Mouse (Mus musculus): ENCODE data around the gene Ptgir.

Gene Ptgir

DNA sequence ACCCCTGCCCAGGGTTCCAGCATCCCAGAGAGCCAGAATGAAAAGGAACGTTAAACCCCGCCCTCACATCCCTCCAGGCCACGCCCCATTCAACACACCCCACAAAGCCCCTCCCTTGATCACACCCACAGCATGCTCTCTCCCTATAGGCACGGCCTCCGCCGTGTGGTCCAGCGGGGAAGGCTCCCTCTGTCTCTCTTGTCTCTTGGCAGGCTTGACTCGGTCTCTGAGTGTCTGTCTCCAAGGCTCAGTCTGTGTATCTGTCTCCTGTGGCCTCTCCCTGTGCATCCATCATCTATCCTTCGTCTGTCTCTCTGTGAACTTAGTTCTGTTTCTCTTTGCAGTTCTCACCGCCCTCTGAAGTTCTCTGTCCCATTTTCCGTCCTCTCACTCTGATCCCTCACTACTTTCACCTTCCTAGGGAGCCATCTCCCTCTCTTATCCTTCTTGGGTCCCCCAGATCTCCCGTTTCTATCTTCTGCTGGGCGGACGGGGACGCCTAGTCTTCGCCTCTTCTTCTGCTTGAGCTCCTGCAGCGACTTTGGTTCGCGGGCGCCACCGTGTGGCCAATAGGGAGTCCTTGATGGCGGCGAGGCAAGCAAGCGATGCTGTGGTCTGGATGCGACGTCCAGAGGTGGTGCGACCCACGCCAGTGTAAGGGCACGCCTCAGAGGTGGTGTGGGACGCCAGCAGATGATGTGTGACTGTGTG is 14.5 kb upstream of the Ptgir start, which contains the start of gene Gng8:
Gene Gng8 (plus strand): TSS at position 146 of the 711 bp plus-strand sequence.
- DNase-seq (ENCODE audit: low spot score) = peak; percentile 96

DNA sequence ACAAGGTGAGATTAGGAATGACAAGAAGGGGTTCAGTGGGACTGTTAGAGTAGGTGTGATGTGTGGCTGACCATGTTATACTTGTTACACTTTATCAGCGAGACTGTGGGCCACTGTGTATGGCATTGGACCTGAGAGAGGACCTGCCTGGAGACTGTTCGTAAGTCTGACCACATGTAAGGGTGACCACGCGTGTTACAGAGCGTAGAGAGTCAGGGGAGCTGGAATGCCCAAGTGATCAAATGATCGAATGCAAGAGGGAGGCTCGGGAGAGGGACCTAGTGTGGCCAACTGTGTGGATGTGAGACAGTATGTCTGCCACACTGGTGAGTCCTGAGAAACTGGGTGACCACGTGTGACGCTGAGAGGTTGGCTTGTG is 13.9 kb upstream of the Ptgir start:
- no peak for DNase-seq (ENCODE audit: low spot score)

DNA sequence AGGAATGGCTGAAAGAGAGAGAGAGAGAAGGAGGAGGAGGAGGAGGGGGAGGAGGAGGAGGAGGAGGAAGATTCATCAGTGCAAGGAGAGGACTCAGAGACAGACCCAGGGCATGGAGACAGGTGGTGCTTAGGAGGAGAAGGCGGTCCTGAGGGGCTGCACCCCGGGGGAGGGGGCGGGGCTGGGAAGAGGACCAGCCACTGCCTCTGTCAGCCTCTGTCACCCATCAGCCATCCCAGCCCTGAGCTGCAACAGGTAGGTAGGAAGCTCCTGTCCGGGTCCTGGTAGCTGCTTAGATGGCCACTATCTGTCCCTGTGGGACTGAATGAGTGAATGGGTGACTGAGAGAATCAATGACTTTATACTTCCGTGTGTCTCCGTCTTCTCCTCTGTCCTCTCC is 12.7 kb upstream of the Ptgir start:
- DNase-seq (ENCODE audit: low spot score) = no peak

DNA sequence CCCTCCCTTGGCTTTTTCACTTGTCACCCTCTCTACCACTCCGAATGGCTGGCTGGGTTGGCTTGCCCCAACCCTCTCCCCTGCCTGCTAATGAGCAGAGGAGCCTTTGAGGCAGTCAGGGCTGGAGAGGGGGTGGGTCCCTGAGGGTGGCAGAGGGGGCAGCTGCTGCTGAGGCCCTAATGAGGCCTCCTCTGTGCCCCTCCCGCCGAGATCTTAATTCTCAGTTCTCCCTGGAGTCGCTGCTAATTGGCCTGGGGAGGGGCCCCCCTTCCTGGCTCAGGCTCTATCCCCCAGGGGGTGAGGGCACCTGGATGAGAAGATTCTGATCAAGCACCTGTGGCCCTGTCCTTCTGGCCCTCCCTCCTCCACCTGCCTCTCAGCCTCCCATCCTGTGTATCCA is 12.0 kb upstream of the Ptgir start:
- no peak for DNase-seq (ENCODE audit: low spot score)

DNA sequence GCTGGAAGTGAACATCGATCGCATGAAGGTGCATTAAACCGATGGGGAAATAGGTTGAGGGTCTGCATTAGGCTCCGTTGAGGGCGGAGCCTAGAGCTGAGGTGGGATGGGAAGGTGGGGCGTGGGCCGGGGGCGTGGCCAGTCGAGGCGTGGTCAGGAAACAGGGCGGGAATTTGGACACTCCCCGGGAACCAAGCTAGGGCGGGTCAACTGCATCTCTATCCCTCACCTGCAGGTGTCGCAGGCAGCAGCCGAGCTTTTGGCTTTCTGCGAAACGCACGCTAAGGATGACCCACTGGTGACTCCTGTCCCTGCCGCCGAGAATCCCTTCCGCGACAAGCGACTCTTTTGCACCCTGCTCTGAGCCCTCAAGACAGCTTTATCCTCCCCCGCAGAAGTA is 11.3 kb upstream of the Ptgir start:
- DNase-seq (ENCODE audit: low spot score) = peak; percentile 92

DNA sequence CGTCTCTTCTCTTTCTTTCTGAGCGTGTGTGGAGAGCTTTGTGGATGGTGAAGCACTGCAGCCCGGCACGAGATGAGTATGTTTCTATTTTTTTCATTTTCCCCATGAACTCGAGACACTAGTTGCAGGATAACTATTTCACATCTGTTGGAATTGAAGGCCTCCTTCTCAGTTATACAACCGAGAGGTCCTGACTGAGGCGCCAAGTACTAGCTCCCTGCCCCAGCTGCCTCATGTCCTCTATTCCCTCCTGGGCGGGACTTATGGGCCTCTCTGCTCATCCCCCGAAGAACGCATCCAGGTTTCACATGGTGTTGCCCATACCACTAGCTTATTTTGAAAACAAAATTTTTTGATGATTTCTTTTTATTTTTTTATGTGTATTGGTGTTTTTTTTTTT is 10.8 kb upstream of the Ptgir start:
- DNase-seq (ENCODE audit: low spot score) = no peak

DNA sequence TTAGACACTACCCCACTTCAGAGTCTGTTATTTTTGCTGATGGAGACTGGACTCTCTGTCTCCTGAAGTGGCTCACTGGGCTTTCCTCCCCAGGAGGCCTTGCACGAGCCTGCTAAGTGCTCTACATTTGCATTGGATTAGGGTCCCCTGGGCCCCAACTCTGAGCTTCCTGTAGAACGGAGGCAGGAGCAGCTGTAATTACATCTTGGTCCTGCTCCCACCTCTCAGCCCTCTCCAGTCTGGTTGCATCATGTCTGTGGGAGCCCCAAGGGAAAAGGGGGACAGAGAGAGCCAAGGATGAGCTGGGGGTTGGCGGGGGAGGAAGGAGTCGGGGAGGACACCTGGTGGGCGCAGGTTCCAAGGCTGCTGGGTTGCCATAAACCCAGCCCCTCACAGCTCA is 5.8 kb upstream of the Ptgir start:
- DNase-seq (ENCODE audit: low spot score) = no peak

DNA sequence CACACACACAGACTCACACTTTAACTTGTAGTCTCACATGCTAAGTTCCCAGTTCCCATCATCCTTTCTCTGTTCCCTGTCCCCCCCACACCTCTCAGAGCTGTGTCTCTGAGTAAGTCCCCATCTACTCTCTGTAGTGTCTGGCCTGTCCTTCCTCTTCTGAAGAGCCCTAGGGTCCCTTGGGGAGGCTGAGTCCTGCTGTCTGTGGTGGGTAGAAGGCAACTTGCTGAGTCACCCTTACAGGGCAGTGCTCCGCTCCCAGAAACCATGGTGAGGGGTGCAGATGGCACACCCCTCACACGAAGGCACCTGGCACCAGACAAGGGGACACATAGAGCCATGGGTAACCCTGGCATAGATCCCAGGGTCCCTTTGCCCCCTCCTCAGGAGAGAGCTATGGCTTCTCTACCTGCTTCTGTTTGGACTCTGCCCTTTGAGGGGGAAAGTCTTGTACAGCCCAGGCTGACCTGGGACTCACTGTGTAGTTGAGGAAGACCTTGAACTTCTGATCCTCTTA is 2.8 kb upstream of the Ptgir start:
- no peak for DNase-seq (ENCODE audit: low spot score)

DNA sequence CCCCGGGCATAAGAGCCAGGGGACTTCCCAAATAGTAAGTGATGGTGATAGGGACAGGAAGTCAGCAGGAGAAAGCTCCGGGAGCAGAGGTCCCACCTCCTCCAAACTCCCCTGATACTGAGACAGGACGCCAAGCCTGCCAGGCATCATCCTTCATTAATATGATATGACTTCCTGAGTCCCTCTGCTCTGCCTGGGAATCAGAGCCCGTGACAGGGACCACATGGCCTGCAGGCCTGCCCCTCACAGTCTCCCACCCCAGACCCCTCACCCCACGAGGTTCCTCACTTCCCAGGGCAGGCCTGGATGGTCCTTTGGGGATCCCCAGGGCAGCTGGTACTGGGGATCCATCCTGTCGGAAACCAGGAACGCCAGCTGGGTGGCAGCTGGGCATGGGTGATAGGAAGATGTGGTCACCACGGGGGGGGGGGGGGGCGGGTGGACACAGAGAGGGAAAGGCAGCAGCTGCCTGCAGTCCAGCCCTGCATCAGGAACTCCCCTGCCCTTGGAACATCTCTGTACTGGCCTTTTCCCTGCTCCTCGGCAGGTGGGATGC is 2.1 kb upstream of the Ptgir start:
- no peak for DNase-seq (ENCODE audit: low spot score)

DNA sequence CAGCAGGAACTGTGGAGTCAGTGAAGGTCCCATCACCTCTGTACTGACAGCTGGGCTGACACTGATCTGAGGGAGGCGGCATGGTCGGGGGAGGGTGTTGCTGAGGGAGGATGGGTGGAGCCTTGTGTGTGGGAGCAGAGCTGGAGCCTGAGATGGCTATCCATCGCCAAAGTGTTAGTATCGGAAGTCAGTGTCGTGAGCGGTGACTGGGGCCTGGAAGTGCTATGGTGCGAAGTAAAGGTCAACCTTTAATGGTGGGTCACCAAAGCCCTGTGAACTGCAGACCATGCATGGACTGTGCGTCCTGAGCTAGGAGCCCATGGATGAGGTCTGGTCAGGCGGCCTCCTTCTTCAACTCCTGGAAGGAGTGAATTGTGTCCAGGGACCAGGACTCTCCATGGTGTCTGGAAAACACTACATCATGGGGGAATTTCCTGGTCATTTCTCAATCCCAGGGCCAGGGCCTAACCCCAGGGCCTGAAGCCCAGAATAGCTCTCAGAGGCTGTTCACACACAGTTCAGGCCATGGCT is 734 bp upstream of the Ptgir start:
- DNase-seq (ENCODE audit: low spot score) = no peak

DNA sequence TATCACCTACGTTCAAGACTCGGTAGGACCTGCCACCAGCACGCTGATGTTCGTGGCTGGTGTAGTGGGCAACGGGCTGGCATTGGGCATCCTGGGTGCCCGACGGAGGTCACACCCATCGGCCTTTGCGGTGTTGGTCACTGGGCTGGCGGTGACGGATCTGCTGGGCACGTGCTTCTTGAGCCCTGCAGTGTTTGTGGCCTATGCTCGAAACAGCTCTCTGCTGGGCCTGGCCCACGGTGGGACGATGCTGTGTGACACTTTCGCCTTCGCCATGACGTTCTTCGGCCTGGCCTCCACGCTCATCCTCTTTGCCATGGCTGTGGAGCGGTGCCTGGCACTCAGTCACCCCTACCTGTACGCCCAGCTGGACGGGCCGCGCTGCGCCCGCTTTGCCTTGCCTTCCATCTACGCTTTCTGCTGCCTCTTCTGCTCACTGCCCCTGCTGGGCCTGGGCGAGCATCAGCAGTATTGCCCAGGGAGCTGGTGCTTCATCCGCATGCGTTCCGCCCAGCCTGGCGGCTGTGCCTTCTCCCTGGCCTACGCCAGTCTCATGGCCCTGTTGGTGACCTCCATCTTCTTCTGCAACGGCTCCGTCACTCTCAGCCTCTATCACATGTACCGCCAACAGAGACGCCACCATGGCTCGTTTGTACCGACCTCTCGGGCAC is 734 bp downstream of the Ptgir start:
- DNase-seq (ENCODE audit: low spot score) = no peak

DNA sequence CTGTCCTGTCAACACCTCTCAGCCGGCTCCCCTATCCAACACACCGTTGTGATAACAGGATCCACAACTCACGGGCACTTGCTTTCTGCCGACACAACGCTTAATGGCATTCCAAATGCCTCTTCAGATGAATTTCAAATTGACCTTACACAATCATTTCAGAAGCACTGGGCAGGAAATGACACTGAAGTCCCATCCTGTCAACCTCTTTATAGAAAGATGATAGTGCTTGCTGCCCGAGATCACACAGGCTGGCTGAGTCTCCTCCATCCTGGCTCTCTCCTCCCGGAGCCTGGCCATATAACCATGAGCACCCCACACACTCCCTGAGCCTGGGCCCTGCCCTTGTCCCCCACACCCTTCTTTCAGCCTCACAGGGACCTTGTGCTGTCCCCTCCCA is 1.6 kb downstream of the Ptgir start:
- no peak for DNase-seq (ENCODE audit: low spot score)

DNA sequence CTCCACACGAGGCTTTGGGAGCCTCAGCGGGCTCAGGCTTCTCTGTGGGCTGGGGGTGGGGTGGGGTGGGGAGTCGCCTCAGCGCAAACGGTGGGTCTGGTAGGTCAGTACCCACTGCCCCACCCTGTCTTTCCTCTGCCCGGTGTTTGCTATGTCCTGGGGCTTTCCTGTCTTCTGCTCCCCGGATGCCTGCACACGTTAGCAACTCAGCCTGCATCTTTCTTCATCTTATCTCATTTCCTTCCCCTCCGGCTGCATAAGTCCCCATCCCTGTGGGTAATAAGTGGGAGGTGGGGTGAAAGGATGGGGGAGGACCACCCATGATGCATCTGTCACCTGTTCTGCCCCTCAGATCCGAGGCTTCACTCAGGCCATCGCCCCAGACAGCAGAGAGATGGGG is 2.1 kb downstream of the Ptgir start:
- no peak for DNase-seq (ENCODE audit: low spot score)

DNA sequence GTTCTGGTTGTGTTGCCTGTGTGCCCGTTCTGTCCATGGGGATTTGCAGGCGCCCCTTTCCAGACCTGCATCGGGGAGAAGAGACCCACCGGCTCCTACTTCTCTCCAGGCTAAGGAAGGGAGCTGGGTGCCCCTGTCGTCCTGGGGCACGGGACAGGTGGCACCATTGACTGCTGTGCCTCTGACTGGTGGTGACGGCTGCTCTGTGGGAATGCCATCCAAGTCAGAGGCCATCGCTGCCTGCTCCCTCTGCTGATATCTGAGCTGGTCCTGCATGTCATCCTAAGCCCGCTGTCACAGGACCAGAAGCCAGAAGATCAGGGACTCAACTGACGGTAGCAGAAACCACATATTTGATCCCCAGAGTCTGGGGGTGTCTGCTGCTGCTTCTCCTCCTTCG is 2.6 kb downstream of the Ptgir start:
- DNase-seq (ENCODE audit: low spot score) = no peak

DNA sequence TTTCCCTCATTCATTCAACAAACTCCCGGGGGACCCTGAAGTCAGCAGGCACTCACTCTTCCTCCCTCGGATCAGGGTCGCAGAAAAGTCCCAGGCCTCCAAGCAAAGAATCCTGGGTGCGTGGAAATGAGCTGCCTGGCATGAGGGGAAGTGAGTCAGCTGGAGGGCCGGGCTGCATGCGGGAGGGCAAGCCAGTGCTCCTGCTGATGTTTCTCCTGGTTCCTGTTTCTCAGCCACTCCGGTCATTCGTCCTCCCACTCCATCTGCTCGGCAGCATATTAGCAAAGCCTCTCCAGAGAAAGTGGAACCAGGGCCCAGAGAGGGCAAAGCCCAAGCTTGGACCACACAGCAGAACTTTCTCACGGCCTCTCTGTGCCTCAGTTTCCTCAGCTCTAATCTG is 3.6 kb downstream of the Ptgir start:
- DNase-seq (ENCODE audit: low spot score) = no peak

DNA sequence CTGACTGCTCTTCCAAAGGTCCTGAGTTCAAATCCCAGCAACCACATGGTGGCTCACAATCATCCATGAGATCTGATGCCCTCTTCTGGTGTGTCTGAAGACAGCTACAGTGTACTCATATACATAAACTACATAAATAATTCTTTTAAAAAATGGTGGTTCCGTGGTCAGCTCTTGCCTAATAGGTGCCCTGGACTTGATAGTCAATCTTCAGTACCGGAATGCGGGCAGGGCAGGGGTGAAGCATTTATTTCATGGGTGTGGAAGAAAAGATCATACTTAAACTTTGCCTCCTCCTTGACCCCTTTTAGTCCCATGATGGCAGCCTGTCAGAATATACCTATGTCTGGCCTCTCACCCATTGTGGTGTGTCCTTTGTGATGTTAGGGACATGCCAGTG is 5.6 kb downstream of the Ptgir start:
- DNase-seq (ENCODE audit: low spot score) = no peak

DNA sequence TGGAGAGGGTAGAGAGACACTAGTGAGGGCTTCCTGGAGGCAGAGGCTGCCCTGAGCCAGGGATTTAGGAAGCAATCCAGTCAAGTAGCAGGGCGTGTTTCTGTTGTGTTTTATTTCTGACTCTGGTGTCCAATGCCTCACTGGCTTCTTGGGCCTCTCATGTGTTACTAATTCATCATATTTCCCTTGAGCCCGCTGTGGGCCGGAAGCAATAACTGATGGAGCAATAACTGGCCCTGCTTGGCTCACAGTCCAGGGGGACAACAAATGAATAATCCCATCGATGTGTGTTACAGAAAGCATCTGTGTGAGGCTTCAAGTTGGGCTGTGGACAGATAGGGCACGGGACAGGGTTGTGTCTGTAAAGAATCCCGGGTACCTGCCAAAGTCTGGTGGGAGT is 6.1 kb downstream of the Ptgir start:
- no peak for DNase-seq (ENCODE audit: low spot score)

DNA sequence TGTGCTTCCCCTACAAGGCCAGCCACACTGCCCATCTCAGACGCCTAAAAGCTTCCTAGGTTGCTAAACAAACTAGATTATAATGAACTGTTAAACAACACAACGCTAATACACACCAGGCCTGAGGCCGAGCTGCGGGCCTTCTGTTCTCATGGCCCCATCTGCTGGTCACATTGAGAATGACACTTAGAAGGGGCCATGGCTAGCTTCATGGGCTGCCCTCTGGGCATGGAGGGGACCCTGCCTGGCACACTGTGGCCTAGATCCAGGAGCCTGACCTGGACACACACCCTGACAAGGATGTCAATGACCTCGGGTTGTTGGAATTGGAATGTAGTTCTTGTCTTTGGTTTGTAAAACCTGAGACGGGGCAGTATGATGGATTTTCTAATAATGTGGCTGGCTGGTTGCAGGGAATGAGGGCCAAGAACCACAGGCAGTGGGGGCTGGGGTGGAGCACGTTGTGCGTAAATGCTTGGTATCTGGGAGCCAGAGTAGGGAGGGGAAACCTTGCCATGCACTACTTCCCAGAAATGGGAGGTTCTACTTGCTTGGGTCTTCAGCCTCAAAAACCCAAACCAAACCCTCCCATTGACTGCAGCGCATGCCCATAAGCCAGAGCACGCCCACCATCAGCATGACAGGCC is 7.6 kb downstream of the Ptgir start:
- peak; percentile 80 for DNase-seq (ENCODE audit: low spot score)

DNA sequence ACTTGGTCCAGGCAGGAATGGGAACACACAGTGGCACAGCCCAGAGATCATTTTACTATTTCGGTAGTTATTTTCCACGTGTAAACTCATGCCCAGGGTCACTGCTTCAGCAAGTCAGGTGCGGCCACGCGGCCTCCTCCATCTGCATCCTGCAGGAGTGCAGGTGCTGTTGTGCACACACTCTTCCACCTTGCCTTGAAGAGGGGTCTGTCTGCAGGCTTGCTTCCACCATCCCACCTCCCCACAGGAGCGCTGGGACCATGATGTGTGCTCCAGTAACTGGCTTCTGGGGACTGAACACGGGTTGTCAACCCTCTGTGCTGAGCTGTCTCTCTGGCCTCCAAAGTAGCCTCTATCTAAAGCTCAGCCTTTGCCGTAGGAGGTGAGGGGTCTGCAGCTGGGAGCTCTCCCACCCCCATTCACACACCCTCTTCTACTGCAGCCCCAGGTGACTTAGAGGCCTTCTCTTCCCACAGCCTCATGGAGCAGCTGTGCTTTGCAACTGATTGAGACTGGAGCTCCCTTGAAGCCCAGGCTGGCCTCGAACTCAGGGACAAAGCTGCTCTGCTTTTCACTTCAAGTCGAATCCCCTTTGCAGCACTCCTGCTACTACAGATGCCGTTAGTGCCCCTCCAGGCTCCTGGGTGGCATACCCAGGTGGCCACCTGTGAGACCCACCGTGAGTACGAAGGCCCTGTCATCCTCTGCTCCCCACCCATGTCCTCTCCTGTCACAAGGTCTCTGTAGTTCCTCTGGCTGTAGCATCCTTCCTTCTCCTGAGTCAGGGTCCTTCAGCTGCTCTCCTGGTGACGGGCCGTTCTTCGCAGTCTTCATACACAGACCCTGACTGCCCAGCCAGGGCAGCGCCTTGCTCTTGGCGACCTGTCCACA is 8.4 kb downstream of the Ptgir start:
- DNase-seq (ENCODE audit: low spot score) = no peak

DNA sequence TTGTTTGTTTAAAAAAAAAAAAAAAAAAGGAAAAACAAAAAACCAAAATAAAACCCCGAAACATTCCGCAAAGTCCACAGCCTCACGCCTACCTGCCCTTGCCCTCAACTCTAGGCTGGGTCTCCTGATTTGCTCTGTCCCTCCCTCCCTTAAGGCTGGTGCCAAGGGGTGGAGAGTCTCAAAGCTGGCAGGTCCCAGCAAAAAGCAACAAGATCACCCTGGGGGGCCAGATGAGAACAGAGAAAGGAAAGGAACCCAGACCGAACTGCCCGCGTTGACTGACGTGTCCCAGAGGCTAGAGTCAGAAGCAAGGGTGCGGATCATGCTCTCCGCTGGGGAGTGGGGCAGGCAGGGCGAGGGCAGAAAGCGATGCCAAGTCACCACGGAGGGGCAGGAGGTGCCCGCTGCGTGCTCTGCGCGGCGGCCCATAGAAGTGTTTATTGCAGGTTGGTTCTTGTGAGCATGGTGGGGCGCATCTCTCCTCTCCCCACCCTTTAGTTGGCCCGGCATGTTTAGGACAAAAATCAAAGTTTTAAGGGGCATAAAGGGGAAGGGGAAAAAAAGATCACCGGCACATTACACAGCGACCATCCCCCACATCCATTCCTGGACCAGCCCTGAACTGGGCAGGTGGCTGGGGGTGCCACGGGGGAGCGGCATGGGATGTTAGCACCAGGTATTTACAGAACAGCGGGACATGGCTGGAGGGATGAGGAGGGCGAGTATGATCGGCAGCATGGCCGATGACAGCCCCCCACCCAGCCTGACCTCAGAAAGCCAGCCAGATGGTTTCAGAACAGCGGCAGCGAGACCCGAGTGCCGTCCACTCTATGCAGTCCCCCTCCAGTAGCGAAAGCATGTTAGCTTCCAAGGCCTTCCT is 9.4 kb downstream of the Ptgir start:
- no peak for DNase-seq (ENCODE audit: low spot score)
